Mouse (Mus musculus): ENCODE results near the gene Xpr1. TPM values are rescaled to one million over a fixed set of nuclear protein-coding genes. Genes with fewer than 3 reads are reported as not detected.

Gene Xpr1
- total and polyA plus RNA-seq, 3 experiments: 6.2 to 67.8 (median 12.2) TPM

DNA sequence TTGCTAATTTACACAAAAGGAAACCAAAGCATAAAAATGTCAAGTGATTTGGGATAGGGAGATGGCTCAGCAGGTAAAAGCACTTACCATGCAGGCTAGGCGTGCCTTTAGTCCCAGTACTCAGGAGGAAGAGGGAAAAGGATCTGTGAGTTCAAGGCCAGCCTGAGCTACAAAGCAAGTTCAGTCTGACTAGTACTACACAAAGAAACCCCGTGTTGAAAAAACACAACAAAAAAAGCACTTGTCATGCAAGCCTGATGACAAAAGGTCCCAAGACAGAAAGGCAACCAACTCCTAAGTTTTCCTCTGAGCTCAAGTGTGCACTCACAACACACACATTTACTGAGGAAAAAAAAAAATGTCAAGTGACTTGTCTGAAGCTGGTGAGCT lies 8.6 kb downstream of the Xpr1 start:
- TF ChIP-seq SIN3A (IDR thresholded peaks at IDR 0.05; ENCODE audit: low read length) (no peak), TBP (IDR thresholded peaks at IDR 0.05; ENCODE audit: low read depth, low read length) (0 out of 2 replicates have a peak, but pooled peaks have one; percentile 15), MAZ (IDR thresholded peaks at IDR 0.05; ENCODE audit: low read depth, low read length) (no peak), ZNF384 (IDR thresholded peaks at IDR 0.05; ENCODE audit: low read depth, low read length) (0 out of 2 replicates have a peak, but pooled peaks have one; percentile 16), GATA1 (IDR thresholded peaks at IDR 0.05; ENCODE audit: low read depth, low read length) (no peak)
- DNase-seq (ENCODE audit: low read depth, low spot score): no peak
- Histone ChIP-seq H3K36me3 (ENCODE audit: control insufficient read depth in 1 of 2, insufficient read depth in 2 of 2, low read length in 2 of 2) (peaks cover 0 to 22% of the 10 kb centered on the region in 2 experiments; a peak in 2 of 4 replicates), H3K4me3 (ENCODE audit: control insufficient read depth in 1 of 2, insufficient read depth in 1 of 2, low read depth in 2 of 2, low read length in 2 of 2) (no peak overlapping the region), H3K79me2 (ENCODE audit: control insufficient read depth, insufficient read depth, low read length, poor library complexity) (peaks cover 5% of the 10 kb centered on the region), H3K9me3 (replicated peaks; ENCODE audit: insufficient read depth, low read length) (no peaks in the 10 kb centered on the region), H3K27ac (ENCODE audit: control insufficient read depth, low read depth, low read length) (0 out of 2 replicates have a peak overlapping the region, but pooled peaks have one; percentile 10), H3K4me1 (ENCODE audit: control insufficient read depth in 1 of 2, insufficient read depth in 2 of 2, low read length in 2 of 2) (peaks cover 6 to 19% of the 10 kb centered on the region in 2 experiments), H3K27me3 (ENCODE audit: control insufficient read depth in 1 of 2, insufficient read depth in 2 of 2, low read length in 2 of 2) (no peaks in the 10 kb centered on the region), H3K9ac (ENCODE audit: control insufficient read depth, low read depth, low read length, poor library complexity, severe bottlenecking) (no peak overlapping the region)

DNA sequence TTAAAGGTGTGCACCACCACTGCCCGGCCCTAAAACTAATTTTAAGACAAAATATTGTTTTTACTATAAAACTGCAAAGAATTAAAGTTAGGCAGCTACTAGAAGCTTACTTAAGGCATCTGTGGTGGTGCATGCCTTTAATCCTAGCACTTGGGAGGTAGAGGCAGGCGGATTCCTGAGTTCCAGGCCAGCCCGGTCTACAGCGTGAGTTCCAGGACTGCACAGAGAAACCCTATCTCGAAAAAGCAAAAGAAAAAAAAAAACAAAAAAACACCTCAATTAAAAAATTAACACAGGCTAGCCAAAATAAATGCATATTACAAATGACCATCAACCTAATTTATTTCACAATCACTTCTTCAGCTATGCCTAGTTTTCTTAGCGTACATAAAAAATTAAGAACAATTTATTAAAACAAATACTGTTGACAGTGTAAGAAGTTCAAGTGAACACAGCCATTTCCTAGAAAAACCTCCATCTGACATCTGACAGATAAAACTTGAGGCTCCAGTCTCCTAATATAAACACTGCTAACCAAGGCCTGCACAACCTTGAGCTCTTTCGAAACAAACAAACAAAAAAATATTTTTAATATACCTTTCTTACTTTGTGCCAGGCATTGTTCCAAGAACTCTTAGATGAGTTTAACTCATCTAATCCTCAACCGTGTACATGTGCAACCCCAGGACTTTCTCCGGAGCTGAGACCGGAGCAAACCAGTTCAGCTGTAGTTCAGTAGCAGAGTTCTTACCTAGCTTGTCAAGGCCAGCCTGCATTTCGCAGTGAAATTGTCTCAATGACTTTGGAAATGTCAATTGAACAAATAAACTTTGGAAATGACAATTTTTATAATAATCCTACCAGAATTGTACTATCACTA lies 9.3 kb downstream of the Xpr1 start:
- Histone ChIP-seq H3K4me1 (ENCODE audit: control insufficient read depth in 1 of 2, insufficient read depth in 2 of 2, low read length in 2 of 2) (peaks cover 6 to 13% of the 10 kb centered on the region in 2 experiments), H3K79me2 (ENCODE audit: control insufficient read depth, insufficient read depth, low read length, poor library complexity) (peaks cover 3% of the 10 kb centered on the region), H3K9ac (ENCODE audit: control insufficient read depth, low read depth, low read length, poor library complexity, severe bottlenecking) (no peak overlapping the region), H3K9me3 (replicated peaks; ENCODE audit: insufficient read depth, low read length) (no peaks in the 10 kb centered on the region), H3K27ac (ENCODE audit: control insufficient read depth, low read depth, low read length) (peak overlapping the region; percentile 10; the same call in 1 of the 2 replicates), H3K36me3 (ENCODE audit: control insufficient read depth in 1 of 2, insufficient read depth in 2 of 2, low read length in 2 of 2) (peaks cover 0 to 16% of the 10 kb centered on the region in 2 experiments; a peak in 2 of 4 replicates), H3K27me3 (ENCODE audit: control insufficient read depth in 1 of 2, insufficient read depth in 2 of 2, low read length in 2 of 2) (no peaks in the 10 kb centered on the region), H3K4me3 (ENCODE audit: control insufficient read depth in 1 of 2, insufficient read depth in 1 of 2, low read depth in 2 of 2, low read length in 2 of 2) (no peak overlapping the region)
- TF ChIP-seq CHD1 (IDR thresholded peaks at IDR 0.05; ENCODE audit: low read depth, low read length) (no peak), KAT2A (conservative IDR thresholded peaks at IDR 0.05; ENCODE audit: low read depth, low read length) (no peak), MXI1 (IDR thresholded peaks at IDR 0.05; ENCODE audit: low read depth, low read length) (peak; percentile 42; the same call in 1 of the 2 replicates), ZKSCAN1 (IDR thresholded peaks at IDR 0.05; ENCODE audit: low read depth, low read length) (no peak), TAL1 (IDR thresholded peaks at IDR 0.05; ENCODE audit: low read length) (peak; percentile 67), EP300 (IDR thresholded peaks at IDR 0.05; ENCODE audit: low read depth in 1 of 2, low read length in 2 of 2) (peak; percentile 34 to 48; a peak in 3 of 4 replicates), MYB (IDR thresholded peaks at IDR 0.05; ENCODE audit: low read depth, low read length) (no peak), GABPA (IDR thresholded peaks at IDR 0.05; ENCODE audit: low read depth, low read length) (no peak), MAX (IDR thresholded peaks at IDR 0.05; ENCODE audit: low read length) (no peak), HCFC1 (IDR thresholded peaks at IDR 0.05; ENCODE audit: low read depth, low read length) (no peak), SIN3A (IDR thresholded peaks at IDR 0.05; ENCODE audit: low read length) (peak; percentile 65), ZMIZ1 (IDR thresholded peaks at IDR 0.05; ENCODE audit: low read depth, low read length) (no peak), CTCF (IDR thresholded peaks at IDR 0.05 in 2 of 3, conservative IDR thresholded peaks at IDR 0.05 in 1 of 3; ENCODE audit: control insufficient read depth in 1 of 3, insufficient read depth in 1 of 3, low read depth in 2 of 3, low read length in 3 of 3, poor library complexity in 1 of 3, severe bottlenecking in 1 of 3) (no peak), MEF2A (IDR thresholded peaks at IDR 0.05; ENCODE audit: extremely low read depth, insufficient replicate concordance, low read depth, low read length, poor library complexity, severe bottlenecking) (no peak), ZNF384 (IDR thresholded peaks at IDR 0.05; ENCODE audit: low read depth, low read length) (peak; percentile 38; the same call in 1 of the 2 replicates), JUND (IDR thresholded peaks at IDR 0.05; ENCODE audit: low read depth, low read length) (0 out of 2 replicates have a peak, but pooled peaks have one; percentile 19), MAZ (IDR thresholded peaks at IDR 0.05; ENCODE audit: low read depth, low read length) (no peak), UBTF (IDR thresholded peaks at IDR 0.05; ENCODE audit: borderline replicate concordance, insufficient read depth, low read depth, low read length) (no peak), SMC3 (IDR thresholded peaks at IDR 0.05; ENCODE audit: low read depth, low read length) (no peak), ZC3H11A (IDR thresholded peaks at IDR 0.05; ENCODE audit: low read depth, low read length) (no peak), RCOR1 (IDR thresholded peaks at IDR 0.05; ENCODE audit: low read depth, low read length) (no peak), ETS1 (IDR thresholded peaks at IDR 0.05; ENCODE audit: low read depth, low read length) (peak; percentile 45; the same call in 1 of the 2 replicates), NELFE (IDR thresholded peaks at IDR 0.05; ENCODE audit: low read depth, low read length) (no peak), MYC (IDR thresholded peaks at IDR 0.05; ENCODE audit: low read depth, low read length) (no peak), GATA1 (IDR thresholded peaks at IDR 0.05; ENCODE audit: low read depth, low read length) (0 out of 2 replicates have a peak, but pooled peaks have one; percentile 37), TBP (IDR thresholded peaks at IDR 0.05; ENCODE audit: low read depth, low read length) (no peak)
- DNase-seq (ENCODE audit: low read depth, low spot score): peak; percentile 55
